Mouse (Mus musculus): ENCODE data around the gene Uhrf2. TPM values are rescaled to one million over a fixed set of nuclear protein-coding genes. Genes with fewer than 3 reads are reported as not detected.
A peak's percentile ranks its signal among the peaks of the same experiment; 100 is the strongest.

Gene Uhrf2
- polyA plus RNA-seq, 1 experiment from 2014 or later: 69.9 TPM

DNA sequence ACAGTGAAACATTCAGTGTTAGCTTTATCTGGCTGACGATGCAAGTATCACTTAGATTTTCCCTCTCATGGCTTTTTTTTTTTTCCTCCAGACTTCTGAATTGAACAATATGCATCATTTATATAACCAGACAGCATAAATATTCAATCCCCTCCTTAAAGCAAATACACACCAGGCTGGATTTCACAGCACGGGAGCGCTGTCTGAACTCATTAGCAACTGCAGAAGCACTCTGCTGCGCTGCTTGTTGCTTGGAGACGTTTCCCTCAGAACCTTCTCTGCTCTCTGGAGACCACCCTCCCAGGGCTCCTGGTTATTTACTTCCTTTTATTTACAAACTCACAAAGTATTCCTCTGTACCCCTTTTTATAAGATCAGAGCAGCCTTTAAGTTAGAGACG is 78.8 kb downstream of the Uhrf2 start:
- 73% methylated on average over 6 of the region's 6 CpGs for WGBS

DNA sequence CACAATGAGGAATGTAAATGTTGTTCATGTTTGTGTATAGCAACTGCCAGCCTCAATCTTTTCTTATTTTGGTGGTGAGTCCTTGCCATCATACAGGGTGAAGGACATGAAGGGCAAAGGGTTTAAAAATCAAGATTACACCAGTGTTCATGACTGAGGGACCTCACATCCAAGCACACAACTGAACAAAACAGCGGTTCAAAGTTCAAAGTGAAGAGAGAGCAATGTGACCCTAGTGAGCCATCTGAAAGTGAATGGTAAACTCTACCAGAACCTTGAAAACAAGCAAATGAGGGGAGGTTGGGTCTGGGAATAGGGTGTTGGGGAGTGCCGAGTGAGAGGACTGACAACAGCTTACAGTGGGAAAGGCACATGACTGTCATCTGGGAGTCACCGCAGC is 81.1 kb downstream of the Uhrf2 start:
- Histone ChIP-seq H3K9me3 (ENCODE audit: control insufficient read depth, low read length) (no peaks in the 10 kb centered on the region), H3K4me2 (ENCODE audit: low read length) (no peak overlapping the region), H3K4me1 (replicated peaks; ENCODE audit: control insufficient read depth, insufficient read depth, low read length) (peaks cover 5% of the 10 kb centered on the region; the same call in 1 of the 2 replicates), H3K4me3 (ENCODE audit: low read depth, low read length) (no peak overlapping the region), H3K9ac (ENCODE audit: low read length) (no peak overlapping the region), H3K27me3 (replicated peaks; ENCODE audit: control insufficient read depth, insufficient read depth, low read length) (no peaks in the 10 kb centered on the region), H3K27ac (ENCODE audit: low read depth) (no peak overlapping the region), H3K36me3 (ENCODE audit: control insufficient read depth, insufficient read depth, low read length) (no peaks in the 10 kb centered on the region)
- no peak for DNase-seq (ENCODE audit: low spot score)
- 94% methylated on average over 3 of the region's 3 CpGs for WGBS
- no peak for ATAC-seq (replicated peaks; ENCODE audit: low FRiP score, low TSS enrichment, low read depth)

More for the DNA sequence above, 78.8 kb downstream of the Uhrf2 start:
- H3K4me3 ChIP-seq (ENCODE audit: low read depth, low read length): no peak overlapping the region
- DNase-seq (ENCODE audit: low spot score) (no peak), ATAC-seq (replicated peaks; ENCODE audit: low FRiP score, low TSS enrichment, low read depth) (no peak)
- H3K36me3 ChIP-seq (ENCODE audit: control insufficient read depth, insufficient read depth, low read length): no peaks in the 10 kb centered on the region
- no peak overlapping the region for H3K9ac ChIP-seq (ENCODE audit: low read length)
- H3K27ac ChIP-seq (ENCODE audit: low read depth): no peak overlapping the region
- no peak overlapping the region for H3K4me2 ChIP-seq (ENCODE audit: low read length)
- H3K4me1 ChIP-seq (replicated peaks; ENCODE audit: control insufficient read depth, insufficient read depth, low read length): no peaks in the 10 kb centered on the region
- H3K9me3 ChIP-seq (ENCODE audit: control insufficient read depth, low read length): no peaks in the 10 kb centered on the region
- no peaks in the 10 kb centered on the region for H3K27me3 ChIP-seq (replicated peaks; ENCODE audit: control insufficient read depth, insufficient read depth, low read length)

DNA sequence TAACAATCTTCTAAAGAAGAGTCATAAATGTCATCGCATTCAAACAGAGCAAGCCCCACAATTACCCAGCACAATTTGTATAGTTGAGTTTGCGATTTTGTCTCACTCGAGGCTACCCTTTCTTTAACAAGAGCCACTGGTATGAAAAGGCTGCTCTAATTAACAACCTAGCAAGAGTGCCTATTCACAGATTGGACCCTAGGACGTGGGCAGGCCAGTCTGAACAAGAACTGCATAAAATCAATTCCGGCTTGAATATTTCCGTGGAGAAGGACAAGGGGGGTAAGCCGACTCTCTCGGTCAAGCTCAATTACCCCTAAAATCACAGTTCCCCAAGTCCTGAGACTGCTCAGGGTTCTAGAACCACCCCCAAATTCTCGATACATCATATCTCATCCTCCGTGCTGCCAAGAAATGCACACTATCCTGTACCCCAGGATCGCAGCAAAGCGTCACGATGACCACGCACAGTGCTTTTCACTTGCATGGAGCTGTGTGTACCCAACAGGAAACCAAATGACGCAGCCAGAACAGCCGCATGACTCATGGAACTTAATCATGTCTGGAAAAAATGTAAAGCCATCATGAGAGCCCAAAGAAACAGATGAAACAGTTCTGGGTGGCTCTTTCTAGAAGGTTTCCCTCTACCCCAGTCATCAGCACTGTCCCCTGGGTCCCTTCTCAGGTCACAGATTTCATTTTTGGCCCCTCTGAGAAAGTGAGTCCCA is 82.8 kb downstream of the Uhrf2 start:
- H3K4me1 ChIP-seq (replicated peaks; ENCODE audit: control insufficient read depth, insufficient read depth, low read length): peaks cover 5% of the 10 kb centered on the region
- H3K4me2 ChIP-seq (ENCODE audit: low read length): no peak overlapping the region
- ATAC-seq (replicated peaks; ENCODE audit: low FRiP score, low TSS enrichment, low read depth) (no peak), DNase-seq (ENCODE audit: low spot score) (no peak)
- no peaks in the 10 kb centered on the region for H3K9me3 ChIP-seq (ENCODE audit: control insufficient read depth, low read length)
- whole genome bisulfite sequencing: 93% methylated on average over 16 of the region's 16 CpGs
- H3K4me3 ChIP-seq (ENCODE audit: low read depth, low read length): no peak overlapping the region
- no peak overlapping the region for H3K9ac ChIP-seq (ENCODE audit: low read length)
- no peaks in the 10 kb centered on the region for H3K27me3 ChIP-seq (replicated peaks; ENCODE audit: control insufficient read depth, insufficient read depth, low read length)
- H3K27ac ChIP-seq (ENCODE audit: low read depth): no peak overlapping the region
- H3K36me3 ChIP-seq (ENCODE audit: control insufficient read depth, insufficient read depth, low read length): no peaks in the 10 kb centered on the region

DNA sequence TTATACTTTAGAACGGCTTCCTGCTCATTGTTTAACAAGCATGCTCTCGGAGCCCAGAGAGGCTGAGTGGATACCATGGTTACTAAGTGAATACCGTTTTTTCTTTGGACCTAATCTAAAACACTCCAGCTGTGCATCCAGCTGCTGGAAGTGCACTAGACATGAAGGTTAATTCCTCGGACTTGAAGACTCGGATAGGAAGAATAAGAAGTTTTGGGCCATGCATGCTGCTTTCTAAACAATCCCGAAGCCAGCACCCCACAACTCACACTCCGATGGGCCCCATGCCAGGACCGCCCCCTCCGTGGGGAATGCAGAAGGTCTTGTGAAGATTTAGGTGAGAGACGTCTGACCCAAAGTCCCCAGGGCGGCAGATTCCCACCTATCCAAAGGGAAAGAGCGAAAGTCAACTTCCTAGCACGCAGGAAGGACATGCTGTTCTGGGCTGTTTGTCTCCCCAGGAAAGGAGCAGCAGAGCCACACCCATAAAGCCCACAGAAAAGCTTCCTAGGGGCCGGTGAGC is 84.7 kb downstream of the Uhrf2 start:
- no peaks in the 10 kb centered on the region for H3K36me3 ChIP-seq (ENCODE audit: control insufficient read depth, insufficient read depth, low read length)
- 37% methylated on average over 14 of the region's 14 CpGs for WGBS
- peak; percentile 67 for DNase-seq (ENCODE audit: low spot score)
- 0 out of 2 replicates have a peak, but pooled peaks have one; percentile 26 for ATAC-seq (replicated peaks; ENCODE audit: low FRiP score, low TSS enrichment, low read depth)
- no peaks in the 10 kb centered on the region for H3K27me3 ChIP-seq (replicated peaks; ENCODE audit: control insufficient read depth, insufficient read depth, low read length)
- peak overlapping the region; percentile 27 for H3K4me2 ChIP-seq (ENCODE audit: low read length)
- no peak overlapping the region for H3K27ac ChIP-seq (ENCODE audit: low read depth)
- H3K9ac ChIP-seq (ENCODE audit: low read length): no peak overlapping the region
- H3K9me3 ChIP-seq (ENCODE audit: control insufficient read depth, low read length): no peaks in the 10 kb centered on the region
- peaks cover 5% of the 10 kb centered on the region for H3K4me1 ChIP-seq (replicated peaks; ENCODE audit: control insufficient read depth, insufficient read depth, low read length)
- no peak overlapping the region for H3K4me3 ChIP-seq (ENCODE audit: low read depth, low read length)

DNA sequence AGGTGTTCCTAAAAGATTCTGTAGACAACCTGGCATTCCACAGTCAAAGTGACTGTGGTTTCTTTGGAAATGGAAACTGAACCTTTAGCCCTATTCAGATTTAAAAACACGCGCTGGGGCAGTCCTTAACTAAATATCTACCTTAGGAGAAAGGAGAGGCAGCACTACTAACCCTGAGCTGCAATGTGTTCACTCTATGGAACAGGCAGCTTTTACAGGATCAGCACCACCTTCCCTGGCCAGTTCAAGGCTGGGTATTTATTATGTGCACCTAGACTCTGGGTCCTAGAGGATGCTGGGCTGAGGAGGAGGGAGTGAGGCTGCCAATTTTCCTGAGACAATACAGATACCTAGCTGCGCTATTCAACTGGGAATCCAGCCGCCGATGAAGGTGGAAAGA is 85.3 kb downstream of the Uhrf2 start:
- Histone ChIP-seq H3K27me3 (replicated peaks; ENCODE audit: control insufficient read depth, insufficient read depth, low read length) (no peaks in the 10 kb centered on the region), H3K36me3 (ENCODE audit: control insufficient read depth, insufficient read depth, low read length) (no peaks in the 10 kb centered on the region), H3K4me1 (replicated peaks; ENCODE audit: control insufficient read depth, insufficient read depth, low read length) (peaks cover 5% of the 10 kb centered on the region), H3K9me3 (ENCODE audit: control insufficient read depth, low read length) (no peaks in the 10 kb centered on the region), H3K4me3 (ENCODE audit: low read depth, low read length) (no peak overlapping the region), H3K27ac (ENCODE audit: low read depth) (no peak overlapping the region), H3K9ac (ENCODE audit: low read length) (no peak overlapping the region), H3K4me2 (ENCODE audit: low read length) (no peak overlapping the region)
- no peak for DNase-seq (ENCODE audit: low spot score)
- no peak for ATAC-seq (replicated peaks; ENCODE audit: low FRiP score, low TSS enrichment, low read depth)
- WGBS: 59% methylated on average over 5 of the region's 5 CpGs

DNA sequence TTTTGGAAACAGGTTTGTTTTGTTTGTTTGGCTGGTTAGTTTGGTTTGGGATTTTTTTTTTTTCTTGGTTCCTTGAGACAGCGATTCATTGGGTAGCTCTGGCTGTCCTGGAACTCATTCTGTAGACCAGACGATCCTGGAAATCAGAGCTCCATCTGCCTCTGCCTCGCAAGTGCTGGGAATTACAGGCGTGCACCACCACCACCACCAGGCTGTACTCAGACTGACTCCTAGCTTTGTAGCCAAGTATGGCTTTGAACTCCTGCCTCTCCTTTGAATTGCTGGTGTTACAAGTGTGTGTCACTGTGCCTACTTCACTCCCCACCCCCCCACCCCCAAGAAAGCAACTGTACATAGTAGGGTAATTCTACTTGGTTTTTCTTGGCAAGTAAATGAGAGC is 86.9 kb downstream of the Uhrf2 start:
- ATAC-seq (replicated peaks; ENCODE audit: low FRiP score, low TSS enrichment, low read depth) (no peak), DNase-seq (ENCODE audit: low spot score) (no peak)
- peaks cover 5% of the 10 kb centered on the region for H3K4me1 ChIP-seq (replicated peaks; ENCODE audit: control insufficient read depth, insufficient read depth, low read length)
- H3K9ac ChIP-seq (ENCODE audit: low read length): no peak overlapping the region
- H3K27me3 ChIP-seq (replicated peaks; ENCODE audit: control insufficient read depth, insufficient read depth, low read length): no peaks in the 10 kb centered on the region
- H3K9me3 ChIP-seq (ENCODE audit: control insufficient read depth, low read length): no peaks in the 10 kb centered on the region
- H3K27ac ChIP-seq (ENCODE audit: low read depth): no peak overlapping the region
- WGBS: 67% methylated on average over 4 of the region's 4 CpGs
- H3K4me3 ChIP-seq (ENCODE audit: low read depth, low read length): no peak overlapping the region
- H3K36me3 ChIP-seq (ENCODE audit: control insufficient read depth, insufficient read depth, low read length): no peaks in the 10 kb centered on the region
- no peak overlapping the region for H3K4me2 ChIP-seq (ENCODE audit: low read length)

DNA sequence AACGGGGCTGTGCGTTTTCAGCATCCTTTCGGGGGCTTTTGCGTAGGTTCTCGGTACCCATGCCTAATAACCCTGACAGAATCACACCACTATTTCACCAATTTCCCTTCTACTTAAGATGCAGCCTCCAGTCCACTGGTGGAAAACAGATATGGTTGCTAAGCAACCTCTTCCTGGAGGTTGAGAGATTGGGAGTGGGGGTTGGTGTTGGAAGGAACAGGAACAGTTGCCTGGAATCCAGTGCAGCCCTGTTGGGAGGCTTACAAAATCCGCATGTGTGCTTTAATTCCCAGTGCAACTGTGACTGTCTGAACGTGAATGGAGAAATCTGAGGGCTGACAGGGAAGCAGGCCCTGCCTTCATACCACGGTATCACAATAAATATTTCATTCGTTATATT is 87.5 kb downstream of the Uhrf2 start:
- Histone ChIP-seq H3K4me1 (replicated peaks; ENCODE audit: control insufficient read depth, insufficient read depth, low read length) (peaks cover 5% of the 10 kb centered on the region), H3K27me3 (replicated peaks; ENCODE audit: control insufficient read depth, insufficient read depth, low read length) (no peaks in the 10 kb centered on the region), H3K9ac (ENCODE audit: low read length) (no peak overlapping the region), H3K36me3 (ENCODE audit: control insufficient read depth, insufficient read depth, low read length) (no peaks in the 10 kb centered on the region), H3K4me2 (ENCODE audit: low read length) (no peak overlapping the region), H3K27ac (ENCODE audit: low read depth) (no peak overlapping the region), H3K4me3 (ENCODE audit: low read depth, low read length) (no peak overlapping the region), H3K9me3 (ENCODE audit: control insufficient read depth, low read length) (no peaks in the 10 kb centered on the region)
- ATAC-seq (replicated peaks; ENCODE audit: low FRiP score, low TSS enrichment, low read depth): no peak
- DNase-seq (ENCODE audit: low spot score): no peak
- WGBS: 69% methylated on average over 9 of the region's 9 CpGs

DNA sequence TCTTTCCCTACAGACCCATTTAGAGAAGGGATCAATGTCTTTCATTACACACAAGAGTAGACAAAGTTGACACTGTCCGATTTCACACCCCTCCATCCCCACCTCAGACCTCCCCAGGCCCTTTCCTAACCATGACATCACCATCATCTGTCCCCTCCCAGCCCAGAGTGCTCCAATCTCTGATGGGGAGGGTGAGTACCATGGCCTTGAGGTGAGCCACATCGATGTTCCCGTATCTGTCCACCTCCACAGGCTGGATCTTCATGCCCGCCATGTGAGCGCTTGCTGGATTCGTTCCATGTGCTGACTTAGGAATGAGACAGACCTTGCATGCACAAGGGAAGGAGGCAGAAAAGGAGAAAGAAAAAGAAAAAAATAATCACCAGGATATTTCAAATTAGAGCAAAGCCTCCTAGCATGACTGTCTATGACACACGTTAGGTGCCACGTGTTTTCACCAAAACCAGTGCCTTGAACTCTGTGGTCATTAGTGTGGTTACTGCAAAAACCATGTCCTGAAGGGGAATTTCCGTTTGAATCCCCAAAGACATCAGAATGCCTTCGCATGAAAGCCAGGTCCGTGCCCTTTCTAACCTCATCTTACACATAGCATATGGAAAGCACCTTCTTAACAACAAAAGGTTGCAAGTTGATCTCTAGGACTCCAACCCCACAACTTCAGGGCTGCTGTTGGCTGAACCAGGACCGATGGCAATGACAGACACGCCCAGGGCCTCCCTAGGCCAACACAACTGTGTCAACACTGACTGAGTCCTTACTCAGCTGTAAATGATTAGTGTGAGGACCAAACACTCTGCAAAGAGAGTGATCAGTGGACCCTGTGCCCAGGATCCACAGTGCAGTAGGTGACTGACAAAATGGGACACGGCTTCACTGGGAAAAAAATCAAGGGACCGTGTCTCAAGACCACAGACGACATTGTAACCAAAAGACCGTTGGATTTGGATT is 88.3 kb downstream of the Uhrf2 start:
- Histone ChIP-seq H3K36me3 (ENCODE audit: control insufficient read depth, insufficient read depth, low read length) (no peaks in the 10 kb centered on the region), H3K9me3 (ENCODE audit: control insufficient read depth, low read length) (no peaks in the 10 kb centered on the region), H3K9ac (ENCODE audit: low read length) (no peak overlapping the region), H3K4me3 (ENCODE audit: low read depth, low read length) (no peak overlapping the region), H3K4me1 (replicated peaks; ENCODE audit: control insufficient read depth, insufficient read depth, low read length) (peaks cover 5% of the 10 kb centered on the region), H3K4me2 (ENCODE audit: low read length) (no peak overlapping the region), H3K27me3 (replicated peaks; ENCODE audit: control insufficient read depth, insufficient read depth, low read length) (no peaks in the 10 kb centered on the region), H3K27ac (ENCODE audit: low read depth) (no peak overlapping the region)
- ATAC-seq (replicated peaks; ENCODE audit: low FRiP score, low TSS enrichment, low read depth) (peak; percentile 67; the same call in 1 of the 2 replicates), DNase-seq (ENCODE audit: low spot score) (no peak)
- 81% methylated on average over 17 of the region's 17 CpGs for WGBS
